Mouse (Mus musculus): ENCODE data around the gene Sufu. TPM values are rescaled to one million over a fixed set of nuclear protein-coding genes. Genes with fewer than 3 reads are reported as not detected.

Gene Sufu
- polyA plus RNA-seq, 2 experiments, result 30.6 to 35.5 TPM

DNA sequence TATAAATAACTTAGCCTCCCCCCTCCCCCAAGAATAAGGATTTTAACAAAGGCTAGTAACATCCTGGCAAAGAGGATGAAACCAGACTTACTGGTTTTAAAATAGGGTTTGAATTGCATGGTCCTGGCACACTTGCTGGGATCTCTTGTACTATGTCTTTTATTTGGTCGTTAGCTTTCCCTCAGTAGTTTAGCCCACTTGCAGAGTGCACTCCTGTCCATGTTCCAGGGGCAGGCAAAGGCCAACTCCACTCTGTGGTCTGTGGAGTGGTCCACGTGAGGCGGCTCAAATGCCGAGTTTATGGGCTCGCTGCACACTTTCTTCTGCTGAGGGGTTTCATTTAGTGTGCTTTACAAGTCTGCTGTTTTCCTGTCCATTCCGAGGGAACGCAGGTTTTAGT, 3.2 kb downstream of the Sufu start:
- Histone ChIP-seq H3K27ac (replicated peaks; ENCODE audit: low read depth, low read length) (no peak overlapping the region), H3K4me3 (replicated peaks; ENCODE audit: low read length) (no peak overlapping the region), H3K9me3 (ENCODE audit: control insufficient read depth, low read length) (no peaks in the 10 kb centered on the region), H3K4me2 (replicated peaks; ENCODE audit: low read depth, low read length, severe bottlenecking) (no peak overlapping the region), H3K36me3 (ENCODE audit: control insufficient read depth, insufficient read depth, low read length) (peaks cover 35% of the 10 kb centered on the region), H3K4me1 (ENCODE audit: control insufficient read depth, insufficient read depth, low read length) (peaks cover 28% of the 10 kb centered on the region), H3K9ac (ENCODE audit: low read depth, low read length, severe bottlenecking) (0 out of 2 replicates have a peak overlapping the region, but pooled peaks have one; percentile 21), H3K27me3 (ENCODE audit: control insufficient read depth, insufficient read depth, low read length) (no peaks in the 10 kb centered on the region)
- 33% methylated on average over 7 of the region's 7 CpGs for WGBS
- ATAC-seq (ENCODE audit: low FRiP score, low read depth), result no peak
- no peak for TF ChIP-seq POLR2A (IDR thresholded peaks at IDR 0.05; ENCODE audit: borderline replicate concordance, extremely low read depth, insufficient read depth, insufficient read length)
- no peak for DNase-seq (ENCODE audit: low spot score)

- WGBS, result 76% methylated on average over 7 of the region's 7 CpGs
- Histone ChIP-seq H3K4me1 (ENCODE audit: control insufficient read depth, insufficient read depth, low read length) (peaks cover 28% of the 10 kb centered on the region), H3K9ac (ENCODE audit: low read depth, low read length, severe bottlenecking) (no peak overlapping the region), H3K27me3 (ENCODE audit: control insufficient read depth, insufficient read depth, low read length) (no peaks in the 10 kb centered on the region), H3K9me3 (ENCODE audit: control insufficient read depth, low read length) (no peaks in the 10 kb centered on the region), H3K27ac (replicated peaks; ENCODE audit: low read depth, low read length) (no peak overlapping the region), H3K36me3 (ENCODE audit: control insufficient read depth, insufficient read depth, low read length) (peaks cover 42% of the 10 kb centered on the region), H3K4me2 (replicated peaks; ENCODE audit: low read depth, low read length, severe bottlenecking) (no peak overlapping the region), H3K4me3 (replicated peaks; ENCODE audit: low read length) (no peak overlapping the region)
- no peak for TF ChIP-seq POLR2A (IDR thresholded peaks at IDR 0.05; ENCODE audit: borderline replicate concordance, extremely low read depth, insufficient read depth, insufficient read length)
- ATAC-seq (ENCODE audit: low FRiP score, low read depth), result no peak
- no peak for DNase-seq (ENCODE audit: low spot score)
These were observed 3.9 kb downstream of the Sufu start for GRCm38 (mm10) chr19:46400558-46400957.

DNA sequence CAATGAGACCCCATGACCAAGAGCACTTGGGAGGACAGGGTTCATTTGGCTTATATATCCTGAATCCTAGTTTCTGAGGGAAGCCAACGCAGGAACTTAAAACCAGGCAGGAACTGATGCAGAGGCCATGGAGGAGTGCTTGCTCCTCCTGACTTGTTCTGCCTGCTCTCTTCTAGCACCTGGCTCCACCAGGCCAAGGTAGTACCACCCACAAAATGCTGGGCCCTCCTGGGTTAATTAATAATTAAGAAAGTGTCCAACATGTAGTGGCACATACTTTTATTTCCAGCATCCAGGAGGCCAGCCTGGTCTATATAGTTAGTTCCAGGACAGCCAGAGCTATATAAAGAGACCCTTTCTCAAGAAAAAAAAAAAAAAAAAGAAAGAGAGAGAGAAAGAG, 7.3 kb downstream of the Sufu start:
- 97% methylated on average over 1 of the region's 1 CpGs for WGBS
- ATAC-seq (ENCODE audit: low FRiP score, low read depth), result no peak

GRCm38 (mm10) chr19:46406592-46407386, 10.1 kb downstream of the Sufu start:
- ATAC-seq (ENCODE audit: low FRiP score, low read depth) (no peak), DNase-seq (ENCODE audit: low spot score) (no peak)
- no peak overlapping the region for H3K4me3 ChIP-seq (replicated peaks; ENCODE audit: low read length)
- no peak overlapping the region for H3K9ac ChIP-seq (ENCODE audit: low read depth, low read length, severe bottlenecking)
- no peak overlapping the region for H3K4me2 ChIP-seq (replicated peaks; ENCODE audit: low read depth, low read length, severe bottlenecking)
- no peak for TF ChIP-seq POLR2A (IDR thresholded peaks at IDR 0.05; ENCODE audit: borderline replicate concordance, extremely low read depth, insufficient read depth, insufficient read length)
- H3K27me3 ChIP-seq (ENCODE audit: control insufficient read depth, insufficient read depth, low read length), result no peaks in the 10 kb centered on the region
- WGBS, result 70% methylated on average over 8 of the region's 8 CpGs
- no peaks in the 10 kb centered on the region for H3K4me1 ChIP-seq (ENCODE audit: control insufficient read depth, insufficient read depth, low read length)
- H3K9me3 ChIP-seq (ENCODE audit: control insufficient read depth, low read length), result no peaks in the 10 kb centered on the region
- no peak overlapping the region for H3K27ac ChIP-seq (replicated peaks; ENCODE audit: low read depth, low read length)
- peaks cover 79% of the 10 kb centered on the region for H3K36me3 ChIP-seq (ENCODE audit: control insufficient read depth, insufficient read depth, low read length)

More for the DNA sequence above, 7.3 kb downstream of the Sufu start:
- H3K27me3 ChIP-seq (ENCODE audit: control insufficient read depth, insufficient read depth, low read length), result no peaks in the 10 kb centered on the region
- no peak overlapping the region for H3K27ac ChIP-seq (replicated peaks; ENCODE audit: low read depth, low read length)
- no peak for TF ChIP-seq POLR2A (IDR thresholded peaks at IDR 0.05; ENCODE audit: borderline replicate concordance, extremely low read depth, insufficient read depth, insufficient read length)
- no peak overlapping the region for H3K9ac ChIP-seq (ENCODE audit: low read depth, low read length, severe bottlenecking)
- peaks cover 68% of the 10 kb centered on the region for H3K36me3 ChIP-seq (ENCODE audit: control insufficient read depth, insufficient read depth, low read length)
- no peak overlapping the region for H3K4me2 ChIP-seq (replicated peaks; ENCODE audit: low read depth, low read length, severe bottlenecking)
- H3K4me1 ChIP-seq (ENCODE audit: control insufficient read depth, insufficient read depth, low read length), result peaks cover 11% of the 10 kb centered on the region
- H3K9me3 ChIP-seq (ENCODE audit: control insufficient read depth, low read length), result no peaks in the 10 kb centered on the region
- DNase-seq (ENCODE audit: low spot score), result no peak
- H3K4me3 ChIP-seq (replicated peaks; ENCODE audit: low read length), result no peak overlapping the region

- DNase-seq (ENCODE audit: low spot score) (no peak), ATAC-seq (ENCODE audit: low FRiP score, low read depth) (no peak)
- no peaks in the 10 kb centered on the region for H3K4me1 ChIP-seq (ENCODE audit: control insufficient read depth, insufficient read depth, low read length)
- WGBS, result 89% methylated on average over 3 of the region's 3 CpGs
- no peaks in the 10 kb centered on the region for H3K27me3 ChIP-seq (ENCODE audit: control insufficient read depth, insufficient read depth, low read length)
- no peak overlapping the region for H3K4me3 ChIP-seq (replicated peaks; ENCODE audit: low read length)
- no peaks in the 10 kb centered on the region for H3K9me3 ChIP-seq (ENCODE audit: control insufficient read depth, low read length)
- no peak overlapping the region for H3K9ac ChIP-seq (ENCODE audit: low read depth, low read length, severe bottlenecking)
- no peak overlapping the region for H3K27ac ChIP-seq (replicated peaks; ENCODE audit: low read depth, low read length)
- peaks cover 54% of the 10 kb centered on the region for H3K36me3 ChIP-seq (ENCODE audit: control insufficient read depth, insufficient read depth, low read length)
- TF ChIP-seq POLR2A (IDR thresholded peaks at IDR 0.05; ENCODE audit: borderline replicate concordance, extremely low read depth, insufficient read depth, insufficient read length), result no peak
- H3K4me2 ChIP-seq (replicated peaks; ENCODE audit: low read depth, low read length, severe bottlenecking), result no peak overlapping the region
These were observed 12.8 kb downstream of the Sufu start for GRCm38 (mm10) chr19:46409506-46409905.
